Mouse (Mus musculus) liver, postnatal 0 days (tissue): Measurements from ENCODE around the gene H2al1c. TPM values are rescaled to one million over a fixed set of nuclear protein-coding genes. Genes with fewer than 3 reads are reported as not detected.
"Not testable (repeated sequence)": the region's sequence is repeated elsewhere in the genome, so short reads cannot be mapped to it uniquely, and the experiment has no call there.

Source experiments
- ATAC-seq: fragments of 200-750 bp; cut with Nextera tagmentation; 2 replicates; pipeline ENCODE4 v1.8.0; 2017; ENCODE audit warnings: mild to moderate bottlenecking, moderate library complexity
- DNase-seq: peaks from one replicate; pipeline ENCODE4 v3.0.0-alpha.2; 2016
- H3K27ac ChIP-seq: fragments of 300-500 bp; sonication (generic); 2 replicates; pipeline ENCODE4 v1.5.1; 2014; ENCODE audit warnings: antibody characterized with exemption, moderate library complexity, mild to moderate bottlenecking, low read depth
- H3K27me3 ChIP-seq: fragments of 300-500 bp; sonication (generic); 2 replicates; pipeline ENCODE4 v1.6.1; 2014; ENCODE audit warnings: low read length, control low read depth, mixed read lengths; ENCODE audit not compliant: insufficient read depth
- H3K36me3 ChIP-seq: fragments of 300-500 bp; sonication (generic); replicated peaks from 2 replicates; pipeline ENCODE4 v1.6.1; 2014; ENCODE audit warnings: mild to moderate bottlenecking, control low read depth, low read length, moderate library complexity, mixed read lengths; ENCODE audit not compliant: insufficient read depth
- H3K4me1 ChIP-seq: fragments of 300-500 bp; sonication (generic); 2 replicates; pipeline ENCODE4 v1.6.1; 2014; ENCODE audit warnings: antibody characterized with exemption, mild to moderate bottlenecking, control low read depth; ENCODE audit not compliant: insufficient read depth
- H3K4me2 ChIP-seq: fragments of 300-500 bp; sonication (generic); 2 replicates; pipeline ENCODE4 v1.6.1; 2014; ENCODE audit warnings: low read depth, mild to moderate bottlenecking, low read length, moderate library complexity, mixed read lengths
- H3K4me3 ChIP-seq: fragments of 300-500 bp; sonication (generic); 2 replicates; pipeline ENCODE4 v1.5.1; 2014; ENCODE audit warnings: low read depth, low read length
- H3K9ac ChIP-seq: fragments of 300-500 bp; sonication (generic); replicated peaks from 2 replicates; pipeline ENCODE4 v1.6.1; 2014; ENCODE audit warnings: mild to moderate bottlenecking, moderate library complexity
- H3K9me3 ChIP-seq: fragments of 300-500 bp; sonication (generic); 2 replicates; pipeline ENCODE4 v1.6.1; 2016; ENCODE audit warnings: mild to moderate bottlenecking, control low read depth, low read length, mixed read lengths
- CTCF ChIP-seq: sonication (generic); IDR thresholded peaks from 2 replicates; pipeline ENCODE4 v1.5.1; 2016; ENCODE audit warnings: antibody characterized with exemption, low read depth
- EP300 ChIP-seq: IDR thresholded peaks from 2 replicates; pipeline ENCODE4 v1.6.1; 2016; ENCODE audit warnings: antibody characterized with exemption, low read depth, mild to moderate bottlenecking
- WGBS: fragments of 180-500 bp; shearing (Covaris S2); extraction: QIAGEN DNeasy Blood & Tissue Kit; methylation state at CpG from one replicate; pipeline ENCODE4 v1.1.7; 2014; ENCODE audit not compliant: insufficient replicate concordance; 5-methylcytosine and 5-hydroxymethylcytosine counted together
- polyA plus RNA-seq: library from polyadenylated mRNA; unstranded; fragments of >200 nt; fragmentation: Nextera tagmentation; extraction: Ambion mirVana; gene quantifications from 2 replicates; pipeline ENCODE4 v1.2.1, GENCODE M21; 2015

The H2al1c gene
- polyA plus RNA-seq, 1 experiment from 2014 or later, result not detected

- H3K27me3 ChIP-seq, H3K9me3 ChIP-seq, DNase-seq, H3K36me3 ChIP-seq, H3K9ac ChIP-seq, H3K4me1 ChIP-seq, H3K27ac ChIP-seq, ATAC-seq, H3K4me2 ChIP-seq, H3K4me3 ChIP-seq: not testable (repeated sequence)
- WGBS, result 89% methylated on average over 2 of the region's 5 CpGs
These were observed 18.9 kb downstream of the H2al1c start, which contains the start of gene H2al1i for GRCm38 (mm10) chrX:11324359-11324758. Gene H2al1i (plus strand): TSS chrX:11324659.

GRCm38 (mm10) chrX:11327522-11327921 is 22.1 kb downstream of the H2al1c start, which contains the start of gene H2al1j:
Gene H2al1j (plus strand): TSS chrX:11327822.
- WGBS, result 84% methylated on average over 2 of the region's 2 CpGs
- not testable (repeated sequence) for H3K4me1 ChIP-seq, H3K36me3 ChIP-seq, H3K27ac ChIP-seq, ATAC-seq, DNase-seq, H3K27me3 ChIP-seq, H3K4me2 ChIP-seq, H3K9ac ChIP-seq, H3K9me3 ChIP-seq, H3K4me3 ChIP-seq

- no peak for TF ChIP-seq EP300
- no peak for TF ChIP-seq CTCF
- Histone ChIP-seq H3K27me3 (no peaks in the 10 kb centered on the region; the same call in 1 of the 2 replicates), H3K4me1 (no peaks in the 10 kb centered on the region), H3K27ac (no peak overlapping the region), H3K4me3 (no peak overlapping the region), H3K36me3 (no peaks in the 10 kb centered on the region), H3K9ac (no peak overlapping the region), H3K9me3 (no peaks in the 10 kb centered on the region), H3K4me2 (no peak overlapping the region)
- WGBS, result 78% methylated on average over 9 of the region's 9 CpGs
- no peak for ATAC-seq
- no peak for DNase-seq
These were observed 40.3 kb downstream of the H2al1c start for GRCm38 (mm10) chrX:11345762-11346161.

GRCm38 (mm10) chrX:11346756-11347155 is 41.3 kb downstream of the H2al1c start:
- Histone ChIP-seq H3K4me1 (no peaks in the 10 kb centered on the region), H3K27me3 (no peaks in the 10 kb centered on the region; the same call in 1 of the 2 replicates), H3K4me2 (no peak overlapping the region), H3K4me3 (no peak overlapping the region), H3K27ac (no peak overlapping the region), H3K9ac (no peak overlapping the region), H3K9me3 (no peaks in the 10 kb centered on the region), H3K36me3 (no peaks in the 10 kb centered on the region)
- DNase-seq (no peak), ATAC-seq (no peak)
- TF ChIP-seq CTCF, result no peak
- TF ChIP-seq EP300, result no peak
- 80% methylated on average over 3 of the region's 3 CpGs for WGBS

Other genes with a start within 250 kb of the H2al1c start
- not detected in 2 replicates for gene H2al1a, start 6.4 kb upstream of the H2al1c start, polyA plus RNA-seq
- not detected in 2 replicates for gene H2al1b, start 3.2 kb upstream of the H2al1c start, polyA plus RNA-seq
- not detected in 2 replicates for gene H2al1d, start 3.2 kb downstream of the H2al1c start, polyA plus RNA-seq
- not detected in 2 replicates for gene H2al1e, start 6.3 kb downstream of the H2al1c start, polyA plus RNA-seq
- gene H2al1f, start 9.5 kb downstream of the H2al1c start, polyA plus RNA-seq, result not detected in 2 replicates
- gene H2al1g, start 12.6 kb downstream of the H2al1c start, polyA plus RNA-seq, result not detected in 2 replicates
- gene H2al1h, start 15.8 kb downstream of the H2al1c start, polyA plus RNA-seq, result not detected in 2 replicates
- gene H2al1i, start 19.0 kb downstream of the H2al1c start, polyA plus RNA-seq, result not detected in 2 replicates
- gene H2al1j, start 22.2 kb downstream of the H2al1c start, polyA plus RNA-seq, result not detected in 2 replicates